Mouse (Mus musculus) testis, adult 2 months (tissue): ENCODE measurements around the gene Mta1.

ENCODE experiments used
- CTCF ChIP-seq: fragments of 200-500 bp; IDR thresholded peaks from 2 replicates; pipeline ENCODE4 v1.5.1; 2012; ENCODE audit warnings: low read depth, mild to moderate bottlenecking, inconsistent platforms, low read length, moderate library complexity; ENCODE audit not compliant: control insufficient read depth, insufficient read depth, insufficient replicate concordance
- POLR2A ChIP-seq: fragments of 200-500 bp; IDR thresholded peaks from 2 replicates; pipeline ENCODE4 v1.6.1; 2012; ENCODE audit warnings: low read depth, mild to moderate bottlenecking, inconsistent platforms, low read length, moderate library complexity; ENCODE audit not compliant: control insufficient read depth

DNA sequence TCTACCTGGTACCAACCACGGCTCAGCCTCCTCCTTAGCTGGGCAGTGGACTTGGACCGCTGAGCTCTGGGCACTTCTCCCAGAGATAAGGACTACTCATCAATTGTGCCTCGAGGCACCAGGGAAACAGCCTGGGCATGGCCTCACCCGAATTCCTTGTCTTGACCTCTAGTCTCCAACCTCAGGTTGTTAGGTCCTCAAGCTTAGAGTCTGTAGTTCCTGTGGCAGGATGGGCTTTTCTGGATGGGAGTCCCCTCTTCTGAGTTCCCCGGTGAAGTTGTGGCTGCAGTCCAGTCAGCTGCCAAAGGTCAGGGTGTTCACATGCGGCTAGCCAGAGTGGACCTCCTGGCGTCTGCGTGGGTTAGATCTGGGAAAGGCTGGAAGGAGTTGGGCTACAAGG lies 53.0 kb downstream of the Mta1 start:
- TF ChIP-seq CTCF (no peak), POLR2A (no peak)
